Mouse (Mus musculus) C2C12 (cell line): ENCODE measurements around the gene Mapk8ip1. TPM values are rescaled to one million over a fixed set of nuclear protein-coding genes. Genes with fewer than 3 reads are reported as not detected.

ENCODE experiments used
- H3K27me3 ChIP-seq: one replicate; pipeline ENCODE4 v1.6.1; 2011; ENCODE audit not compliant: control insufficient read depth, insufficient read depth, insufficient read length
- H3K36me3 ChIP-seq: one replicate; pipeline ENCODE4 v1.6.1; 2011; ENCODE audit not compliant: control insufficient read depth, insufficient read depth
- H3K4me3 ChIP-seq: one replicate; pipeline ENCODE4 v1.5.1; 2011; ENCODE audit warnings: mild to moderate bottlenecking, control low read depth; ENCODE audit not compliant: poor library complexity, insufficient read depth, severe bottlenecking
- H3K79me2 ChIP-seq: one replicate; pipeline ENCODE4 v1.6.1; 2011; ENCODE audit not compliant: control insufficient read depth, insufficient read depth
- H3K79me3 ChIP-seq: one replicate; pipeline ENCODE4 v1.6.1; 2011; ENCODE audit warnings: low read depth, control low read depth
- H3ac ChIP-seq: one replicate; pipeline ENCODE3; 2011; ENCODE audit warnings: low read depth; ENCODE audit not compliant: control insufficient read depth, insufficient read length
- CEBPB ChIP-seq: IDR thresholded peaks from one replicate; pipeline ENCODE4 v1.6.1; 2011; ENCODE audit warnings: low read depth, mild to moderate bottlenecking, control low read depth, moderate library complexity
- CTCF ChIP-seq: IDR thresholded peaks from one replicate; pipeline ENCODE4 v1.5.1; 2011; ENCODE audit not compliant: control insufficient read depth, insufficient read depth, insufficient read length
- FOSL1 ChIP-seq: IDR thresholded peaks from one replicate; pipeline ENCODE4 v1.8.0; 2011; ENCODE audit warnings: mild to moderate bottlenecking, low read length; ENCODE audit not compliant: poor library complexity, insufficient read depth, severe bottlenecking
- MAX ChIP-seq: IDR thresholded peaks from one replicate; pipeline ENCODE4 v1.6.1; 2011; ENCODE audit warnings: mild to moderate bottlenecking, control low read depth
- MYOD1 ChIP-seq: IDR thresholded peaks from one replicate; pipeline ENCODE4 v1.6.1; 2011; ENCODE audit warnings: low read depth; ENCODE audit not compliant: control insufficient read depth, insufficient read length
- MYOG ChIP-seq: IDR thresholded peaks from one replicate; pipeline ENCODE4 v1.6.1; 2011; ENCODE audit not compliant: control insufficient read depth, insufficient read length; ENCODE audit errors: extremely low read depth
- USF1 ChIP-seq: IDR thresholded peaks from one replicate; pipeline ENCODE4 v1.6.1; 2011; ENCODE audit warnings: low read depth, mild to moderate bottlenecking, control low read depth, moderate library complexity
- long read RNA-seq, 2 experiments: library from polyadenylated mRNA; unstranded; transcript quantifications; one replicate each; pipeline ENCODE4 v2.0.0; 2019 to 2020
- polyA plus RNA-seq: library from polyadenylated mRNA; unstranded; fragments of >200 nt; fragmentation: generic; extraction: Trizol; gene quantifications from one replicate; pipeline ENCODE4 v1.2.1, GENCODE M21; 2012; ENCODE audit warnings: missing spikeins

Mapk8ip1 gene
- 18.8 TPM for polyA plus RNA-seq
- long read RNA-seq, experiment 1, partial matches to known transcripts = 1 of 3 reads
- long read RNA-seq, experiment 1, other reads (novel, unspliced or antisense) = 0 of 3 reads
- long read RNA-seq, experiment 2, partial matches to known transcripts = 42 of 49 reads
- long read RNA-seq, experiment 2, other reads (novel, unspliced or antisense) = 3 of 49 reads

- TF ChIP-seq FOSL1 = no peak
- no peak for TF ChIP-seq MAX
- no peak for TF ChIP-seq MYOD1
- TF ChIP-seq CEBPB = no peak
- TF ChIP-seq MYOG = no peak
- TF ChIP-seq USF1 = no peak
- TF ChIP-seq CTCF = no peak
- Histone ChIP-seq H3K4me3 (no peak within 1 kb of the TSS), H3K27me3 (peaks cover 24% of the 10 kb centered on the region), H3K79me2 (no peaks in the 10 kb centered on the region), H3K79me3 (no peaks in the 10 kb centered on the region), H3K36me3 (no peaks in the 10 kb centered on the region), H3ac (no peak within 1 kb of the TSS)
Measured at GRCm38 (mm10) chr2:92401091-92401561, at the start of gene Mapk8ip1. Mapk8ip1 (minus strand) TSS chr2:92401263.

- Histone ChIP-seq H3K36me3 (no peaks in the 10 kb centered on the region), H3K27me3 (peaks cover 1% of the 10 kb centered on the region), H3ac (no peak overlapping the region), H3K4me3 (no peak overlapping the region), H3K79me3 (no peaks in the 10 kb centered on the region), H3K79me2 (no peaks in the 10 kb centered on the region)
- TF ChIP-seq USF1 (no peak), MAX (no peak), FOSL1 (no peak), CTCF (no peak), MYOD1 (no peak), MYOG (no peak), CEBPB (no peak)
Measured at GRCm38 (mm10) chr2:92447121-92447740, 46.2 kb upstream of the Mapk8ip1 start.

GRCm38 (mm10) chr2:92446656-92447055 lies 45.6 kb upstream of the Mapk8ip1 start:
- H3K36me3 ChIP-seq = no peaks in the 10 kb centered on the region
- H3K79me2 ChIP-seq = no peaks in the 10 kb centered on the region
- H3ac ChIP-seq = no peak overlapping the region
- H3K79me3 ChIP-seq = no peaks in the 10 kb centered on the region
- TF ChIP-seq FOSL1 (no peak), MYOG (no peak), CTCF (no peak), MAX (no peak), USF1 (no peak), CEBPB (no peak), MYOD1 (no peak)
- H3K27me3 ChIP-seq = peaks cover 7% of the 10 kb centered on the region
- H3K4me3 ChIP-seq = no peak overlapping the region

- Histone ChIP-seq H3K27me3 (peaks cover 12% of the 10 kb centered on the region), H3K4me3 (no peak overlapping the region), H3K36me3 (no peaks in the 10 kb centered on the region), H3K79me3 (no peaks in the 10 kb centered on the region), H3ac (no peak overlapping the region), H3K79me2 (no peaks in the 10 kb centered on the region)
- TF ChIP-seq USF1 (no peak), MYOG (no peak), CTCF (no peak)
Measured at GRCm38 (mm10) chr2:92445890-92446289, 44.8 kb upstream of the Mapk8ip1 start.

GRCm38 (mm10) chr2:92444376-92444775 lies 43.3 kb upstream of the Mapk8ip1 start:
- Histone ChIP-seq H3K79me3 (no peaks in the 10 kb centered on the region), H3K4me3 (no peak overlapping the region), H3K79me2 (no peaks in the 10 kb centered on the region), H3K27me3 (peaks cover 24% of the 10 kb centered on the region), H3ac (no peak overlapping the region), H3K36me3 (no peaks in the 10 kb centered on the region)
- TF ChIP-seq MAX (no peak), FOSL1 (no peak), MYOD1 (no peak), CEBPB (no peak), USF1 (no peak), MYOG (no peak)

- TF ChIP-seq MYOG (no peak), MYOD1 (no peak), CTCF (no peak)
- peaks cover 24% of the 10 kb centered on the region for H3K27me3 ChIP-seq
- H3ac ChIP-seq = no peak overlapping the region
- H3K79me3 ChIP-seq = no peaks in the 10 kb centered on the region
- no peak overlapping the region for H3K4me3 ChIP-seq
- H3K79me2 ChIP-seq = no peaks in the 10 kb centered on the region
- no peaks in the 10 kb centered on the region for H3K36me3 ChIP-seq
Measured at GRCm38 (mm10) chr2:92443313-92443712, 42.2 kb upstream of the Mapk8ip1 start.
